Mouse (Mus musculus) MEL (cell line): ENCODE results near the gene Dpep2nb.

ENCODE experiments used
- CHD1 ChIP-seq: IDR thresholded peaks from 2 replicates; pipeline ENCODE4 v1.6.1; 2012; ENCODE audit warnings: low read depth, mild to moderate bottlenecking, inconsistent platforms, low read length, improper control_type of control experiment
- CHD2 ChIP-seq: IDR thresholded peaks from 2 replicates; pipeline ENCODE4 v1.6.1; 2011; ENCODE audit warnings: low read length, improper control_type of control experiment
- CTCF ChIP-seq, 3 experiments: IDR thresholded peaks in 2 of 3; conservative IDR thresholded peaks in 1 of 3; 2 replicates each; pipeline ENCODE4 v1.5.1; 2011 to 2012; ENCODE audit warnings: low read length in 3 of 3, low read depth in 2 of 3, mild to moderate bottlenecking in 2 of 3, improper control_type of control experiment in 1 of 3, inconsistent platforms in 1 of 3, mixed read lengths in 1 of 3, moderate library complexity in 1 of 3; ENCODE audit not compliant: control insufficient read depth in 1 of 3, insufficient read depth in 1 of 3, poor library complexity in 1 of 3, severe bottlenecking in 1 of 3
- EP300 ChIP-seq, 2 experiments: IDR thresholded peaks; 2 replicates each; pipeline ENCODE4 v1.6.1; 2011; ENCODE audit warnings: improper control_type of control experiment in 2 of 2, low read length in 2 of 2, low read depth in 1 of 2, mild to moderate bottlenecking in 1 of 2
- GATA1 ChIP-seq: IDR thresholded peaks from 2 replicates; pipeline ENCODE4 v1.6.1; 2011; ENCODE audit warnings: low read depth, low read length, improper control_type of control experiment
- MAFK ChIP-seq: IDR thresholded peaks from 2 replicates; pipeline ENCODE4 v1.6.1; 2011; ENCODE audit warnings: low read depth, mild to moderate bottlenecking, low read length, improper control_type of control experiment, borderline replicate concordance
- MAX ChIP-seq: IDR thresholded peaks from 2 replicates; pipeline ENCODE4 v1.6.1; 2011; ENCODE audit warnings: low read length, improper control_type of control experiment
- MXI1 ChIP-seq: IDR thresholded peaks from 2 replicates; pipeline ENCODE4 v1.6.1; 2011; ENCODE audit warnings: mild to moderate bottlenecking, low read depth, low read length, improper control_type of control experiment
- POLR2A ChIP-seq, 2 experiments: IDR thresholded peaks; 2 replicates each; pipeline ENCODE4 v1.6.1; 2011 to 2012; ENCODE audit warnings: low read length in 2 of 2, mild to moderate bottlenecking in 2 of 2, control low read depth in 1 of 2, improper control_type of control experiment in 1 of 2, low read depth in 1 of 2, moderate library complexity in 1 of 2; ENCODE audit not compliant: control insufficient read depth in 1 of 2, insufficient read depth in 1 of 2, poor library complexity in 1 of 2
- RCOR1 ChIP-seq: IDR thresholded peaks from 2 replicates; pipeline ENCODE4 v1.6.1; 2012; ENCODE audit warnings: low read depth, mild to moderate bottlenecking, inconsistent platforms, low read length, improper control_type of control experiment
- TBP ChIP-seq: IDR thresholded peaks from 2 replicates; pipeline ENCODE4 v1.8.0; 2011; ENCODE audit warnings: low read depth, low read length, improper control_type of control experiment
- TCF12 ChIP-seq: IDR thresholded peaks from 2 replicates; pipeline ENCODE4 v1.6.1; 2014; ENCODE audit warnings: low read depth, mild to moderate bottlenecking, inconsistent platforms, low read length, improper control_type of control experiment, moderate library complexity
- ZC3H11A ChIP-seq: IDR thresholded peaks from 2 replicates; pipeline ENCODE4 v1.6.1; 2012; ENCODE audit warnings: low read depth, mild to moderate bottlenecking, inconsistent platforms, low read length, improper control_type of control experiment
- ZKSCAN1 ChIP-seq: IDR thresholded peaks from 2 replicates; pipeline ENCODE4 v1.6.1; 2012; ENCODE audit warnings: low read depth, mild to moderate bottlenecking, inconsistent platforms, low read length, improper control_type of control experiment, moderate library complexity

DNA sequence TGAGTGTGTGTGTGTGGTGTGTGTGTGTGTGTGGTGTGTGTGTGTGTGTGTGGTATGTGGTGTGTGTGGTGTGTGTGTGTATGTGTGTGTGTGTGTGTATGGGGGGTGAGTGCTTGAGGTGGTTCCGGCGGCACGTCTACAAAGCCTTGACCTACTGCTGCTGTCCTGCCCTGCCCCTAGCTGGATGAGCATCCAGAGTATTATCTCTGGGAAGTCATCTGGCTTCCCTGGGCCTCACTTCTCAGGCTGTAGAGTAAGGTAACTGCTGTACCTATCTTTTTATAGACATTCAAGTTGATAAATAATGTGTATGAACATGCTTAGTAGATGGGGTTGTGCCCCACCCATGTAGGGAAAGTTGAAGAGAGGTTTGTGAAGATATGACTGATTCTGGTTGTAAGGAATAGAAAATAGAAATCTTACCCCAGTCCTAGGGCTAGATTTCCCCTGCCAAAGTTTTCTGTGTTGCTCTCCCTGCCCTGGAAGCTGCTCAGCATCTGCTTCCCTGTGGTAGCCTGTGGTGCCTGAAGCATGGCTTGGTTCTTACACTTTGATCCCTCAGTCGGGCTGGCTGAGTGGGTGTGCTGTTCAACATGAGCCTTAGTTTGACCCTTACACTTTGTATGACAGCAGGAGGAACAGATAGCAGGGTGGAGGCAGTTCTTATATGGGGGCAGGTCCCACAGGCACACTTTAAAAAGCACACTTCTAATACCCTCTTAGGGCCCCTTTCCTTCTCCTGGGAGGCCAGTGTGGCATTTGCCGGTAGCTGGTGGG is 42.3 kb upstream of the Dpep2nb start:
- no peak for TF ChIP-seq POLR2A (IDR thresholded peaks at IDR 0.05; ENCODE audit: control insufficient read depth in 1 of 2, insufficient read depth in 1 of 2, low read depth in 1 of 2, low read length in 2 of 2, poor library complexity in 1 of 2)
- no peak for TF ChIP-seq CTCF (IDR thresholded peaks at IDR 0.05 in 2 of 3, conservative IDR thresholded peaks at IDR 0.05 in 1 of 3; ENCODE audit: control insufficient read depth in 1 of 3, insufficient read depth in 1 of 3, low read depth in 2 of 3, low read length in 3 of 3, poor library complexity in 1 of 3, severe bottlenecking in 1 of 3)
- no peak for TF ChIP-seq MXI1
- no peak for TF ChIP-seq ZKSCAN1
- TF ChIP-seq CHD1, result no peak
- no peak for TF ChIP-seq RCOR1
- TF ChIP-seq GATA1, result no peak
- no peak for TF ChIP-seq TCF12
- TF ChIP-seq EP300 (IDR thresholded peaks at IDR 0.05; ENCODE audit: low read depth in 1 of 2, low read length in 2 of 2), result no peak
- no peak for TF ChIP-seq MAX
- no peak for TF ChIP-seq MAFK
- TF ChIP-seq TBP, result no peak
- TF ChIP-seq CHD2, result no peak
- TF ChIP-seq ZC3H11A, result no peak
